Mouse (Mus musculus) gastrocnemius, postnatal 25 days (tissue): Measurements from ENCODE around the gene Moxd1. TPM values are rescaled to one million over a fixed set of nuclear protein-coding genes. Genes with fewer than 3 reads are reported as not detected.
"Not testable (repeated sequence)": the region's sequence is repeated elsewhere in the genome, so short reads cannot be mapped to it uniquely, and the experiment has no call there.

Source experiments
- DNase-seq: peaks from one replicate; pipeline ENCODE4 v3.0.0; 2022
- total RNA-seq, 2 experiments: library from RNA; stranded (reverse); gene quantifications; 1 replicate in 1 of 2; 2 replicates in 1 of 2; pipeline ENCODE4 v1.2.3; 2021

Moxd1 gene
- total RNA-seq, 2 experiments from 2014 or later: 0.56 to 0.69 TPM

DNA sequence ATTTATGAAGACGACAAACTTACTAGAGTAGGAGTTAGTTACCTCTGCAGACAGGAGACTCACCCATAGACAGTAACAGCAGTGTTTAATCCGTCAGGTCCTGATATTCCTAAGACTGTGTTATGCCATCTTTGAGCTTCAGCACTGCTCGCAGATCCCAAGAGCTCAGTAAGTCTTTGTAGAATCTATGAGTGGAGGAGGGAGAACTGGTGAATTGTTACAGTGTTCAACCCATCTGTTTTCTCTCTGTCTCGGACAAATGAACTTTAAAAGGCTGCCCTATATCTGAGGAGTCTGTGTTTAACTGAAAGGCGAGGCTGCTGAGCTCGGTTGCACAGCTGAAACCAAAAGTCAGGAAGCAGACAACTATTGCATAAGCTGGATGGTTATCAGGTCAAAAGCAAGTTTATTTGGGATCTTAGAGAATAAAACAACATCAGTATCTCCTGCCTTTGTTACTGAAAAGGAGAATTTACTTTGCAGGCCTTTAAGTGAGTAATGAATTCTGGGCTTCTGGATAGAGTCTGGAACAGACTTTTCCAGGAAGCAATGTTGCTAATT, 47.8 kb downstream of the Moxd1 start:
- DNase-seq: no peak

GRCm38 (mm10) chr10:24276211-24276610, 52.9 kb downstream of the Moxd1 start:
- DNase-seq: no peak

- no peak for DNase-seq
Measured at GRCm38 (mm10) chr10:24282650-24283049, 59.3 kb downstream of the Moxd1 start.

- DNase-seq: no peak
Measured at GRCm38 (mm10) chr10:24291611-24292010, 68.3 kb downstream of the Moxd1 start.

DNA sequence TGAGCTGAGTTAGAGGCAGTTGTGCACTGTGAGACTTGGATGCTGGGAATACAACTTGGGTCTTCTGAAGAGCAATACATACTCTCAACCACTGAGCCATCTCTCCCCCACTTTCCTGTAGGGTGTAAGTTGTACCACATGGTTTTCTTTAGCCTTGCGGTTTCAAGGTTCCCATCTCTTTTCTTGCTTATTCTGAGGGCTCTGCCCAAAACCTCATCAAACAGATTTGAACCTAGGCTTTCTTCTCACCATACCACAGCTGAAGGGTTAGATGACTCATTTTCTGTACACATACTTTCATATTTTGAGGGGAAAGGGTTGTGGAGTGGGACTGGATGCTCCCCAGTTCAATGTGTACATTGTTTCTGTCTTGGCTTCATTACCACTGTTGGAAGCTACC, 69.4 kb downstream of the Moxd1 start:
- no peak for DNase-seq

- DNase-seq: no peak
Measured at GRCm38 (mm10) chr10:24296608-24297007, 73.3 kb downstream of the Moxd1 start.

DNA sequence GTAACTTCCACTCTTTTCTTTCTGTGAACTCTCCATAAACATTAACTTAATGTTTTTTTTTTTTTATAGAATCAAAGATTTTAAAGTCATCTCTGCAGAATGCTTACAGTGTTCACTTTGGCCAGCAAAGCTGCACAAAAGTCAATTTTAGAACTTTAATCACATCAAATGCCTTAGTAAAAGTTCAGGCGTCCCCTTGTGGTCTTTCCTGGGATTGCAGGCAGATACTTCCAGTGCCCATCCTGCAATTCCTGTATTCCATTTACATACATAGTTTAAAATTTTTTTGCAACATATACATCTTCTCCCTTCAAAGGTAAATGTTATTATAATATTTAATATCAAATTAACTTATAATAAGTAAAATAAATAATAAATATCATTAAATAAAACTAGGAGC, 74.5 kb downstream of the Moxd1 start:
- no peak for DNase-seq

DNA sequence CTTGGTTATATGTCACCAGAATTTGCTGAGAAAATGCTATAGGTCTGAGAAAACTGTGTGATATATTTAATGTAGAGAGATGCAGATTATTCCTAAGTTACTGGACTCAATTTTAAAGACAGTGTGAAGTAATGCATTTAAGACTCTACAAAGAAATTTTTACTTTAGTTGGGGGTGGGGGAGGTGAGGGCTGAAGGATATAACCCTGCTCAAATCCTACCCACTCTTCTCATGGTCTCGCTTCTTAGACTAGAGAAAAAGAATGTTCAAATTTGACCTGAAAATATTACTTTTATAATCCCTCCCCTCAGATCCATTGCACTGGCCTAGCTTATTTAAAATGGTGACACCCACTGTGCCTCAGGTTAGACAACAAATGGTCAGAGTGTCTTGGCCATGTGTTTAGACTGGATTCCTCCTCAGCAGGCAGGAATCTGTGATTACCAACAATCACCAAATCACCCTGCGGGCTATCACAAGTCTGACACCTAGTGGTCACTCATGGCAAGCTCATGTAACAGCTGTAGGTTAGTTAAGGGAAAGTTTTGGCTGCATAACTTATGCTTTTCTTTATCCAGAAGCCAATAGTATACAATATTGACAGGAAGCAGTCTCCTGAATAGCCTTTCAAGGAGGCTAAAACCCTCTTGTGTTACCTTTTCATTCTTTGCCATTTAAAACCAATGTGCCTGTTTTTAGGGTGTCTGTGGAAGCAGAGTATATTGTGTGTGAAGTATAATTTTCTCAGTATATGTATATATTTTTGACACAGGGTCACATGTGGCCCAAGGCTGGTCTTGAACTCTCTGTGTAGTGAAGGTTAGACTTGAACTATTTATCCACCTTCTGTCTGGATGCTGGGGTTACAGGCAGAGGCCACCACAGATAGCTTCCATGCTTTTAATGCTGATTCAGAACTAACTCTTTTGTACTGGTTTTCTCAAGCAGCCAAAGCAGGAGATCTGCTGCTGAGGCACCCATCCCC, 75.2 kb downstream of the Moxd1 start:
- DNase-seq: peak; percentile 8

DNA sequence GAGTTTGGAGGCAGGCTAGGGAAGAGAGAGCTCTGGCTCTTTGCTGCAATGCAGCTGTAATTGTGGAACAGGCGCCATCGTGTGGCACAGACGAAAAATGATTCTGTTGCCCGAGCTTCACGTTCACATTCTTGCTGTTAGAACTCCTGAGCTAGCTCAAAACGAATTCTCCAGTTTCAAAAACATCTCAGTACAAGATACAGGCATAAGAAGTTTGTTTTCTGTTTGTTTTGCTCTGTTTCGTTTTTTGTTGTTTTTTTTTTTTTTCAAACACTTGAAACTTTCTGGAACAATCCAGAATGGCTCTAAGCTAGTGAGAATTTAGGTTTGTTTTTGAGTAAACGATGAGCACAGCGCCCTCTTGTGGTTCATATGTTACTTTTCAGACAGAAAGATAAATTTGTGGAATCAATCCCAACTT, 88.9 kb downstream of the Moxd1 start:
- DNase-seq: peak; percentile 64

DNA sequence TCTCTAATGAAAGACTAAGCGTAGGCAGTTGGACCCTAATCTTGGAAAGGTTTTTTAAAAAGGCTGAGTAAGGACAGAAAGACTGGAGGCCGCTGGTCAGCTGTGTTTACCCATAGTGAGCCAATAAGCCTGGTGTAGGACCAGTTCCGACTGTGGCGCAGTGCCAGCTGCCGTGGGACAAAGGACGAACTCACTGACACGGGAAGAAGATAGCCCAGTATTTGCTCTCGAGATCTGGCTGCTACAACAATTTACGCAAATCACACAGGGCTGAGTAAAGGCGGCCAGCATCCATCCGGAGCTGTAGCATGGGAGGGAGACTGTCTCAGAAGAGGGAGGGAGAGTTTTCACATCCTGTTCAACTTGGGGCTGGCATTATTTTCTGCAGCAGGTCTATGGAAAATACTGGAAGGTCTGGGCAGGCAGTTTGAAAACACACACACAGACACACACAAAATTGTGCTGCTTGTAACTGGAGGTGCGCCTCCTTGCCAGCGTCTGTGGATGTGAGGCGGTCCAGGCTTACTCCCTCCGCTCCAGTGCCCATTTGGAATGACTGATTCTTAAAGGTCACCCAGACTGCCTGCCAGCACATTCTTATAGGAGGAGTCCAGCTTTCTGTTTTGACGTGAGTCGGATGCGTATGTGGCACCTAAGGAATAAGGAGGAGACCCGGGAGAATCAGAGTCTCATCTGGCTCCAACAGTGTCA, 94.0 kb downstream of the Moxd1 start:
- peak; percentile 76 for DNase-seq

DNA sequence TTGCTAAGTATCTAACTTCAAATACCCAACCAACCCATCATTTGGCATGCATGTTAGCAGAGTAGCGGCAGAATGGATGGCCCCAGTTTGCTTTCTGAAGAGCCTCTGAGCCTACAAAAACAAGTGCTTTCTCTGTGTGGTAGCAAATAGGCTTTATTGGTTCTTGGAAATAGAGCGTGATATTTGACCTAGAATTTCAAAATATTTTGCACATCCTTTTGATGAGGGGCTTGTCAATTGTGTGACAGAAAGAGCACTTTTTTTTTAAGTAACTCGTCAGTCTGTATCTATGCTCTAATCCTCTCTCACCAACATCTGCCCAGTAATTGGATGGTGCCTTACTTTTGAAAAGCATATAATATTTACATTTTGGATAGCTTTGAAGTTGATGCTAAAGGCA, 97.0 kb downstream of the Moxd1 start:
- no peak for DNase-seq

DNA sequence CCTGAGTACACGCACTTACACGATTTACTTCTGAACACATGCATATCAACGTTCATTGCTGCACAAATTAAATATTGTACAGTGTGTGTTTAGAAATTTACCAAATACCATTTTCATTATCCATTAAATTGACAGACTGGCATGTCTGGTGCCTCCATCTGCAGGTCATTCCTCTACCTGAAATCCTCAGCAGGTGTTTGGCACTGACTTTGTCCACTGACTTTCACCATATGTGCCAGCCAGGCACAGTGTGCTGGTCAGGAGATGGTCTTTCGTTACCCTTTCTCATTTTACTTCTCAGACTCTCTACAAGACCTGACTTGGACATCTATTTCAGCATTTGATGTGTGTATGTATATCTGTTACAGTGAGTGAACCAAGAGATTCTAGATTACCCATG, 99.7 kb downstream of the Moxd1 start:
- DNase-seq: no peak

GRCm38 (mm10) chr10:24327265-24327664, 103.9 kb downstream of the Moxd1 start:
- DNase-seq: not testable (repeated sequence)

- no peak for DNase-seq
Measured at GRCm38 (mm10) chr10:24332799-24333198, 109.5 kb downstream of the Moxd1 start.

DNA sequence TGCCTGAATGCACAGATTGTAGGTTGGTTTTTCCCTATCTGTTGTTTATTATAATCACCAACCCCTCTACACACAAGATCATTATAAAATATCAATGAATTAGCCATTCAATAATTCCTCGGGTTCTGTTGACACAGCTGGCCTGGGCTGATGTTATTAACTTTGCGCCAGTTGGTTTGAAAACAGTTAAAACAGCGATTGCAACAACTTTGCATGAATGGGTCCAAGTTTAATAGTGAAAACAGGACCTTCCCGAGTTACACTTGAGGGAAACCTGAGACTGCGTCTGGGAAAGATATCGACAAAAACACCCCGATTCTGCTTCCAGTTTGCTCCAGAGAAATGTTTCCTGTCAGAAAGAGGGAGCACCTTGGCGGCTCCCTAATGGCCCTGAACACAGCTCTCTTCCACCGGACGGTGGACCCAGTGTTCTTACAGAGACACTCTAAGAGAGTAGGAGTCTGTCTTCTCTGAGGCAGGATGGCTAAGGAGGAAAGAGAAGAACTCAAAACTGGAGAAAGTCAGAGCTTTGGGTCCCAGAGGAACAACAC, 116.4 kb downstream of the Moxd1 start:
- peak; percentile 10 for DNase-seq

DNA sequence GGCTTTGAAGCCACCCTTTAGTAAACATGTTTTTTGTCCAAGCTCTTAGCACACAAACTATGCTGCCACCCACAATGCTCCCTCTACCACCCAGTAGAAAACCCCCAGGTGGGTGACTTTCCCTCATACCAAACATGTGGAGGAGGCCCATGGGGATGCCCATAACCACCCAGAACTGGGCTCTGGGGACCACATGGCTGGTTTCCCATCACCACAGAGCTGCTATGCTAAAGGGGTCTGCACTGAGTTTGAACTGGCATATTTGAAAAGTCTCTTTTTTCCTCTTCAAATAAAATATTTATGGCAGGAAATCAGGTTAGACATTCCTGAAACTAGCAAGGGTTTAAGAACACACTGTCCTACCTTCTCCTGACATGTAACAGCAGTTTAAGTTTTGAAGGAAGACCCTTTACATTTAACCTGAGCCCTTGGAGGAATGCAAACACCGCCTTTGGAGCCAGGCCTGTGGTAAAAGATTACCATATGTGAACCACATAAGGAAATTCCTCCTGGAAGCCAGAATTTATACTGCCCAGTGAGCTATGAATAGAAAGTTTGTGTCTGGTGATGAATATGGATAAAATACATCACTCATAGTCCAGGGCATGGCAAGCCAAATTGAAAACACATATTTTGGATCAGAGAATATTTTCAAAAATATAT, 117.4 kb downstream of the Moxd1 start:
- DNase-seq: no peak

DNA sequence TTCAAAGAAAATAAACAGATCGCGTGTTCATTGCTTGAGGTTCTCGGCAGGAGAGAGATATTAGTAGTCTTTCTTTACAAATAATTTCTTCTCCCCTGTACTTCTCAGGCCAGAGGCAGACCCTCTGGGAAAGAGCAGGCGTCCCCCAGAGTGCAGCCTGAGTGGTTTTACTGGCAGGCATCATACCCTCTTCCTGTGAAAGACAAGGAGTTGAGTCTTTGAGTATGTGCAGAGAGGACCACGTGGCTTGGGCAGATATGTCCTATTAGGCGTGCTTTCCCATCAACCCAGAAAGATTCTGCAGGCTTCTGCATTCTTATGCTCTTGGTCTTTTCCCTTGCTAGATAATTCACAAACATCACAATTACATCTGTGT, 117.9 kb downstream of the Moxd1 start:
- no peak for DNase-seq

DNA sequence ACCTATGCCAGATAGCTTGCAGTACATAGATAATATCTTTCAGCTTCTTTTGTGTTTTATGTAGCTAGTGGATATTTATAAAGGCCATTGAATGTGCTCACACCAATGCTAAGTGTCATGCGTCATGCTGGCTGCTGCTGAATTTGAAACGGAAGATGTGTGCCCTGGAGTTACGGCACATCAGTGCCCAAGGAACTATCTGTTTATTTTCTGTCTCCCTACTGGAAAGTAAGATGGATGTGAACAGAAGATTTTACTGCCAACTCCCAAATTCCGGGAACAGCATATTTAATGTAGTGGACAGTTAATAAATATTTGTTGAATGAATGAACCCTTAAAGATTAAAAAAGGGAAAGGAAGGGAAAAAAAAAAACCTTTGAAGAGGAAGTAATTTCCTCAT, 119.8 kb downstream of the Moxd1 start:
- no peak for DNase-seq
